Mouse (Mus musculus) stomach, postnatal 0 days (tissue): ENCODE data around the gene Stbd1.

Experiments
- CTCF ChIP-seq: IDR thresholded peaks from 2 replicates; pipeline ENCODE4 v1.5.1; 2016; ENCODE audit warnings: antibody characterized with exemption, low read depth, mild to moderate bottlenecking, moderate library complexity
- EP300 ChIP-seq: optimal IDR thresholded peaks from 2 replicates; pipeline ENCODE3; 2016; ENCODE audit warnings: antibody characterized with exemption

DNA sequence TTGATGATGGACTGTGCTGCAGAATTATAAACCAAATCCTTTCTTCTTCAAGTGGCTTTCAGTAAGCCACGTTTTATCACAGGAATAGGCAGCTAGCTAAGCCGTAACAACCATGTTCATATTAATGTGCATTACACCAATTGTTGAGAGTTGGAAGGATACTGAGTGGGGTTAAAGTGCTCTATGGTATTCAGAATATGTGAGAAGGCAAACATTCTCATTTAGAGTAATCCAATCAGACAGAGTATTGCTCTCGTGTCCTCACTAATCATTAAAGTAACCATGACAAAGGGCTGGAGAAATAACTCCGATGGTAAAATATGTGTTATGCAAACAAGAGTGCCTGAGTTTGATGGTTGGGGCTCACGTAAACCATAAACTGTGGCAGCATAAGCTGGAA lies 19.0 kb downstream of the Stbd1 start:
- TF ChIP-seq EP300 (no peak), CTCF (no peak)
